Mouse (Mus musculus) retina, adult 2 months (tissue): Measurements from ENCODE around the gene Cntnap5b.
"Not testable (repeated sequence)": the region's sequence is repeated elsewhere in the genome, so short reads cannot be mapped to it uniquely, and the experiment has no call there.

ENCODE experiments used
- DNase-seq: peaks from one replicate; pipeline ENCODE4 v3.0.0-alpha.2; 2012; ENCODE audit warnings: low read depth, low spot score

Cntnap5b gene

DNA sequence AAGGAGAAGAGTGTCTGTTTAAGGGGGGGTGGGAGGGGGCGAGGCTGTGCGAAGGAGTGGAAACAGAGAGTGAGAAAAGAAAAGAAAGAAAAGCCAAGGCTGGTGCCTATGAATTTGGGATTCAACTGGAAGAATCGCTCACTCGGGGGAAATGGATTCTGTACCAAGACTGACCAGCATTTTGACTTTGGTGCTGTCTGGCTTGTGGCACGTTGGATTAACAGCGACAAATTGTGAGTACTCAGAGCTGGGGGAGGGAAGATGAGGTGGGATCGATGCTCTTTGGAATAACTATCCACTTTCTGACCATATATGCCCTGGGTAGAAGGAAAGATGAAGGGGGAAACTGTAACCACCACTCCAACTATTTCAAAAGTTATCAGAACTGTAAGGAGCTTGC lies at the start of gene Cntnap5b:
Gene Cntnap5b, plus strand, starts transcription at position 152 of the 400 bp plus-strand sequence.
- no peak for DNase-seq

DNA sequence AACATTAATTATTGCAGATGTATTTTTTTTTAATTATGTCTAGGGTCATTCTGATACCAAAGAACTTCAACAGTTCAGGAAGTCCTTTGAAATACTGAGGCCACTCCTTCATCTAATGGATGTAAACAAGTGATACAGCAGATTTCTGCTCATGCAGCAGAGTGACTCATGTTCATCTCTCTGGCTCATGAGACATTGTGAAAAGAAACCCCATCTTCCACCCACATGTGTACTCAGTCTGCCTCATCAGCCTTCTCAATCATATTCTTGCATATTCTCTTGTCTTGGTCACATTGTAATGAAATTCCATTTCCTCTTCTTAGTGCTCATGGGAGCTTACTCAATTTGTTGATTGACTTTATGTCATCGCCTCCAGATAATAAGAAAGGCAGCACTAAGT lies 12.6 kb upstream of the Cntnap5b start:
- DNase-seq = no peak

DNA sequence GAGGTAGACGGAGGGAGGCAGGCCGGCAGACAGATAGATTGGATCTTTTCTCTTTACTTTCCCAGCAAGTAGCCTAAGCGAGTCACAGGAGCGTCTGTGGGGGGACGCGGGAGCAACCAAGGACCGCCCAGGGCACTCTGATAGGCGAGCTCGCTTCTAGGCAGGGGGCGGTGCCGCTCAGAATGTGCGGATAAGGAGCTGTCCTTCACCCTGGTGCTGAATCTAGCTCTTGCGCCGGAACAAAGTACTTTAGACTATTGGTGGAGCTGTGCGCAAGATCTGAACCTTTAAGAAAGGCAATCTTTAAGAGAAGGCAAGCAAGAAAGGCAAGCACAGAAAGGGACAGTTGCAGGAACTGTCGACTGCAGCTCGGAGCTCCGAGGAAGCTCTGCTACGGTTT lies 382 bp upstream of the Cntnap5b start:
- DNase-seq = no peak

DNA sequence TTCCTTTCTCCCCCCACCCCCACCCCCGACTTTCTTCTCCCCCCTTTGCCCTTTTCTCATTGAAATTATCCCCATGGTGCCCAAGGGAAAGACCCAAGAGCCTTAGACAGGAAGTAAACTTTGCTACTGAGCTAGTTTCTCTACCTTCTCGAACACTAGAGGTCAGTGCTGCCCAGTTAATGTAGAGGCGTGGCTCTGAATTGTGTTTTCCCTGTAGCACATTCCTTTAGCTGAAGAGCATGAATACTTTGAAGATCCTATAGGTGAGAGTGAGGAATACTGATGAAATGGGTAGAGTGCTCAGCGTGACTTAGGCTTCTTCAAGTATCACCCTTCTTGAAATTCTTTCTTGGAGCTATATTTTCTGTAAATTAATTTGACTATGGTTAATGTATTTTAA lies 1.6 kb downstream of the Cntnap5b start:
- DNase-seq = peak; percentile 23

DNA sequence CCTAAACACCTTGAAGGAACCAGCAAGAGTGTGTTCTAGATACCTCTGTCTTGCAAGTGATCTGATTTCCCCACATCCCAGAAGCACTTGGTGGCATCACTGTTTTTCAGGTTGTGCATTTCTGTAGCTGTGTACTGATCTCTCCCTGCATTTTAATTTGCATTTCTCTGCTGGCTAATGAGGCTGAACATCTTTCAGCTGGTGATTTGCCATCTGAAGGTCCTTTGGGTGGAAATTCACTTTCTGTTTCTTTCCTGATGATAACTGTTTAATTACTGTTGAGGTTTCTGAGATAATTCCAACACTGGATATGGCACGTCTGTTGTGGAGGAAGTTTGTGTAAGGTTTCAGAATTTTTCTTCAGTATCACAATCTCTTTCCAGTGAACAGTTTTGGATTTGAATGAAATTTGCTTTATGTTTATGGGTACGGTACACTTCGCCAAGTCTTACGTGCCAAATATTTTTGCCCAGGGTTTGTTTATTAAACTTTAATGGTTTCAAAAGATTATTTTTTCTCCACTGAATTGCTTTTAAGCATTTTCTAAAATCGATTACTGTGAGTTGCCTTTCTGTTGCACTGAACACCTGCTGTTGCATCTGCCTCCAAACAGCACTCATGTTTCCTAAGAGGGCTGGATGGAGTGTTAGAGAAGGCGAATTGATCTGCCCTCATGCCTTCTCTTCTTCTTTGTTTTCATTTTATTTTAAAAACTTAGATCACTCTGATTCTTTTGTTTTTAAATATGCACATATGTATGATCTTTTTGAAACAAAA lies 41.0 kb downstream of the Cntnap5b start:
- DNase-seq = no peak

DNA sequence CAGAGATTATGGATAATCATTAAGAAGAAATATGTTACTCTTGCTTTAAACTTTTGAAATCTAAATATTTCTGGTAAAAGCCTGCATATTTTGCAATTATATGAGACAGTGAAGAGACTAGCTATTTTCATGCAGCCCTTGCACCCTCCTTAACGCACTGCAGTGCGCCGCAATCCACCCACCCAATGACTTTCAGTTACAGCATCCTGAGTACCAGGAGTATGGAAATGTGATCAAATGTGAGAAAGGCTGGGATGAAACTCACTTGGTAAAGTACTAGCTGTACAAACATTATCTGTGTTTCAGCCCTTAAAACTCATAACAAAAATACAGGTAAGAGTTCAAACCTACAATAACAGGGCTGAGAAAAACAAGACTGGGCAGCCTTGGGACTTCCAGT lies 99.8 kb downstream of the Cntnap5b start:
- no peak for DNase-seq

DNA sequence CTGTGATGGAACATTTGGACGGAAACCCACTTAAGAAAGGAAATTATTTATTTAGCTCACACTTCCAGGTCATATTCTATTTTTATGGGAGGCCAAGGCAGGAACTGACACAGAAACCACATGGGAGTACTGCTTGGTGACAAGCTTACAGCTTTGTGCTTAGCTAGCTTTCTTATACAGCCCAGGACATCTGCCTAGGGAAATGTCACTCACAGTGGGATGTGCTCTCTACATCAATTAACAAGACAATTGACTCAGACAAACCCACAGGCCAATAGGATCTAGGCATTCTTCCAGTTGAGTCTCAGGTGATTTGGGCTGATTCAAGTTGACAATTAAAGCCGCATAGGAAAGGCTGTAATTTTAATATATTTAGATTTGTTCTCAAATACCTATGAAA lies 135.2 kb downstream of the Cntnap5b start:
- peak; percentile 3 for DNase-seq

DNA sequence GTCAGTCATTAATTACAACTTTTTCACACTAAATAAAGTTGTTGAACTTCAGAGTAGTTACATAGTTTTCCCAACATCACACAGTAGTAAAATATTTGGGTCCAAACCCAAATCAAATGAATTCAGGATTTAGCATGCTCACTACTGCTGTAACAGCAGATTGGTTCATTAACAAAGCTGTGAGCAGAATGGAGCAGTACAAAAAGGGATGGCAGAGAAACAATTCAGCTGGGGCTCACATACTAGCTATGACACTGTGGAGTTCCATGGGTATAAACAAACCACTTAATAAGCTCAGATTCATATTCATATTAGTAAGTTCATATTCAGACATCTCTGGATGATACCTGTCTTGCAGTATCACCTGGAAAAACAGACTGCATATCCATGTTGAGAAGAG lies 170.9 kb downstream of the Cntnap5b start:
- DNase-seq = no peak

DNA sequence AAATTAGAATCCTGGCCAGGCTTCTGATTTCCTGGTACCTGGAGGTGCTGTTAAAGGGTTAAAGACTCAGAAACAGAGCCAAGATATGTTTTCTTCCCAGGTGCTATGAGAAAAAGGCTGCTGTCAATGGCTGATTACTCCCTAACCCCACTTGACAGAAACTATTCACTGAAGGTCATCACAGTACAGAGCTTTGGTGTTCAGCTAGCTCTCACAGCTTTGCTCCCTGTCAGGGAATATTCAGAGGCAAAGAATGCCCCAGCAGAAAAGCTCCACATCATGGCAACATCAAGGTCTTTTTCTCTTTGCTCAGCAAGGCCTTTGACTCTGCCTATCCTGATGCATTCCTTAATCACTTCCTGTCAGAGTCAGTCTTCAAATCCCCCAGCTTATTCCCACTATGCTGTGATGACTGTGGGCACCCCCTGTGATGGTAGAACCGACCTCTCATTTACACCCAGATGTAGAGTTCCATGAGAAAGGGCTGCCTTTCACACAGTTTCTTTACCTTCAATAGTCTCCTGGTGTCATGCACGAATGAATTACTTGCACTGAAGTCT lies 186.9 kb downstream of the Cntnap5b start:
- no peak for DNase-seq

DNA sequence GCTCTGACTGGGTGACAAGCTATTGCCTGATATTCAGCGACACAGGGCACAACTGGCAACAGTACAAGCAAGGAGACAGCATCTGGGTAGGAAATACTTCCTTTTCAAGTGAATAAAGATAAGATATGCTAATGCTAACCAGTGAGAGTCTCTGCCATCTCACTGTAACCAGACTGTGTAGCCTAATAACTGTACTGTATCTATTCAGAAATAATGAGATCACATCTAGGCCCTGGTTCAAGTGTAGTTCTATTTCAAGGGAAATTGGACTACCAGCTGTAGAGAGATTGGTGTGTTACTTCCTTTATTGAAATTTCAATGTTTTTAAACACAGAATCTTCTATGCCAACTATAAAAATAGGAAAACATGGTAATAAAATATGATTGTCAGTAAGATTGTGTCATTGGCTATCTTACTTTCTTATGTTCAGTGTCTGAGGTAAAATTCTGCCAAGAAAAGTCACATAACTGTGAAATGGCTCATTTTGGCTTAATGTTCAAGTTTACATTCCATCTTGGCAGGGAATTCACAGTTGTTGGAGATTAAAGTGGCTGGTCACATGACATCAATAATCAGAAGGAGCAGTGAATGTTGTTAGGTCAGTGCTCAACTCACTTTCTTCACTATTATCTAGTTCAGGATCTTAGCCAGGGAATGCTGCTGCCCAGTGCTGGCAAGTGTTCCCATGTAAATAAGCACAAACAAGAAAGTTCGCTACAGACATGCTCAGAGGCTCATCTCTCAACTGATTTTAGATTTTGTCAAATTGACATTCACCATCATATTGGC lies 194.9 kb downstream of the Cntnap5b start:
- no peak for DNase-seq

DNA sequence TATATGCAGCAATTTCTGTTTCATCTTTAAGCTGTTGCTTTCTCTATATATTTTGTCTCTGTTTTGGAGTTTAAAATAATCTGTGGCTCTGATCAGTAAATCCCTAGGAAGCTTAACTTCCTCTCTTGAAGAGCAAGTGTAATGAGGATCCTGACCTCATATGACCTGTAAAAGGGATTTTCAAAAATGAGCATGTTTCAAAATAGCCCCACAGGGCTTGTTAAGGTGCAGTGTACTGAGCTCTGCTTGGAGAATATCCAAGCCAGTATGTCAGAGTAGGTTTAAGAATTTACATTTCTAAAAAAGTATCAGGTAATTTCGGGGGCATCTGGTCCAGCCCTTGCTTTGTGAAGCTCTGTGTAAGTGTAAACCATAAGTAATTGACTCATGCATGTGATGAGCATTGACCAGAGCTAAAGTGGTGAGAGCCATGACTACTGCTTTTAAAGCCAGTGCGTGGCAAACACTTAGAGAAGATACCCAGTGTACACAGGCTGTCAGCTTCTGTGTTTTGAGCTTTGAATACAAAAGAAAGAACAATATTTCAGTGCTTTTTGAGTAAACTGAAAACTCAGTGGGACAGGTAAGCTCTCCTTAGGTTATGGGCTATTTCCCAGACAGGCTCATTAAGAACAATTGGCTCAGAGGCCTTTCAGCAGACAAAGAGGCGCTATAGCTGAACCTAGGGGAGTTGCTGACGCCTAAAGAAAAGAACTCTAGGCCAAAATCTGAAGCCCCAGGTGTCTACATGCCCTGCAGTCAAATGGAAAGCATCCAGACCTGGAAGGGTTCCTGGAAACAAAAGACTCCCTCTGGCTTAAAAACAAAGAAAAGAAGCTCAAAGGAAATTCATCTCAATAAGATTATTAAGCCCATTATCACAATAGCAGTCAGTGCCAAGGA lies 197.9 kb downstream of the Cntnap5b start:
- DNase-seq = peak; percentile 8

DNA sequence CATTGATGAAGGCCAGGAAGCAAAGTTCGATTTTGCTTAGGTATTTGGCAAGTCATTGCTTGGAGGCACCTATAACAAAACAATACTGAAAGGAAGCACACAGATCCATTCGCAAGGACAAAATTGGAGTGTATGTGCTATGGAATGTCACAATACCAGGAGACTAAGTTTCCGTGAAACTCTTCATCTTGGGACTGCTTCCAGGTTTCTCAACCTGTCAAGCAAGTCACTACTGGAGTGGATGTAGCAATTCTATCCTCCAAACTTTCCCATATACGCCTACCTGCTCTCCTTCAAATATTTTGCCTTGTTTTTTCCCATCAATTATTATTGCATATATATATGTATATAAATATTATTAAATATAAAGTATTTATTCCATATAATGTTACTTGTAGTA lies 228.7 kb downstream of the Cntnap5b start:
- DNase-seq = not testable (repeated sequence)

DNA sequence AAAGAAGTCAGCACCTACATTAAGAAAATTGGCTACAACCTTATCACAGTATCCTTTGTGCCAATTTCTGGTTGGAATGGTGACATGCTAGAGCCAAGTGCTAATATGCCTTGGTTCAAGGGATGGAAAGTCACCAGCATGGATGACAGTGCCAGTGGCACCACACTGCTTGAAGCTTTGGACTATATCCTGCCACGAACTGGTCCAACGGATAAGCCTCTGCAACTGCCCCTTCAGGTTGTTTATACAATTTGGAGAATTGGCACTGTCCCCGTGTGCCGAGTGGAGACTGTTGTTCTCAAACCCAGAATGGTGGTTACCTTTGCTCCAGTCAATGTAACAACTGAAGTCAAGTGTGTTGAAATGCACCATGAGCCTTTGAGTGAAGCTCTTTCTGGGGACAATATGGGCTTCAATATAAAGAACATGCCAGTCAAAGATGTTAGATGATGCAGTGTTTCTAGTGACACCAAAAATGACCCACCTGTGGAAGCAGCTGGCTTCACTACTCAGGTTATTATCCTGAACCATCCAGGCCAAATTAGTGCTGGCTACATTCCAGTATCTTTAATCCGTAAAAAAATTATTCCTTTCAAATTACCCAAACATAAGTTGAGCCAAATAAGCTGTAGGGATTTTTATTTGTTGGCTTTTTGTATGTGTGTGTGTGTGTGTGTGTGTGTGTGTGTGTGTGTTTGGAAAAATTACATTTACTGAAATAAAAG lies 233.6 kb downstream of the Cntnap5b start:
- no peak for DNase-seq

DNA sequence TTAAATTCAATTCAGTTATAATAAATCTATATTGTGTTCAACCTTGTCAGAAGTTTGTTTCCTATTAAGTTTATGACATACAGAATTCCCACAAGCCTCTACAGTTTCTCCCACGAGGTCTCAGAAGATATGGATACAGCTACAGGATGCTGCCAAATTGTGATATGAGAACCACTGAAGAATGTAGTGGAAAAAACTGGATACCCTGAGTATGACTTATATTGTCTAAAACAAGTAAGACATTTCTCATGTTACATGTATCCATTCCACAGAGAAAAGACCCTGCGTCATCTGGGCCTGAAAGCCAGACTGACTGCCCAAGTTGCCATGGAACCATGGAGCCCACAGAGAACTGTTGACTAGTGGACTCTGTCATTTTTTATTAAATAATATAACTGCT lies 269.2 kb downstream of the Cntnap5b start:
- DNase-seq = no peak

DNA sequence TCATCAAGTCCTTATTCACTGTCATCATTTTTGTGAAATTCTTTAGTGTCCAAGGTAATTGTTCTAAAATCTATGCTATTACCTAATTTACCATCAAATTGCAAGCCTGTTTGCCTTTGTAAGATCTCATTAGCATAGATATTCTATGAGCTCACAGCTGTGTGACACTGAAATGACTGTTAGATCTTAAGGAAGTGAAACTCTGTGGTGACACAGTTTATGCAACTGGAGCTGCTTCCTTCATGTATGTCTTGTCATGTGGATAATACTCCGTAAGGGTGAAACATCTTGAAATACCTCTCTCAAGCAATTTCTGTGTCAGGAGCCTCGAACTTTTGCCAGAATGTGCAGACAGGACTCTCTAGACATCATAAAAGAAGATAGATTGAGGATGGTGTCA lies 307.2 kb downstream of the Cntnap5b start:
- no peak for DNase-seq

DNA sequence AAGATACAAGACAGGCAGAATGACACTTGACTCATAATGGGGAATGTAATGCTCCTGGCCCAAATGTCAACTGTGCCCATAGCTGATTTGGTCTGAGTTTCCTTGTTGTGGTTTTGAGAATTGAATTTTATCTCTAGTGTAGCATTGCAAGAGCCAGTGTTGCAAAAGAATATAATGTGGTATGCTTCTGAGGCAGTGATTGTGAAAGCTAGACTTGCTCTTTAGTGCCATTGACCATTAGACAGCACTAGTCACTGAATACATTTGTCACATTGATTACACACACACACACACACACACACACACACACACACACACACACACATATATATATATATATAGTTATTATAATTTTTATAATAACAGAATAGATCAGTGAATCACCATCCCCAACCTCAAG lies 328.0 kb downstream of the Cntnap5b start:
- DNase-seq = no peak

DNA sequence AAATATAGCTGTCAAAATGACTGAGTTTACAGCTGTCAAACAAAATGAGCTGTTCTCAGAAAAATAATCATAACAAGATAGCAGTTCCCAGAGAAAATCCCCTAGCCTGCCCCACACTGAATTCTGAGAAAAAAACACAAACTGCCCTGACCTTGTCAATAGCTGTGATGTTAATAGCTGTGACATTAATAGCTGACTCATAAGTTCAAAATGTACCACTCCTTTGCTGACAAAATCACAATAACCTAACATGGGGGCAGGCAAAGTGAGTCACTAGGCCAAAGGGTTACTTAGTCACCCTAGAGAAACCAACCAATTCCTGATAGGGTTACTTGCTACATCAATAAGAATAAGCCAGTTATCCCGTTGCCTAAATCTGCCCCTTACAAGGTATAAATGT lies 328.5 kb downstream of the Cntnap5b start:
- DNase-seq = no peak

DNA sequence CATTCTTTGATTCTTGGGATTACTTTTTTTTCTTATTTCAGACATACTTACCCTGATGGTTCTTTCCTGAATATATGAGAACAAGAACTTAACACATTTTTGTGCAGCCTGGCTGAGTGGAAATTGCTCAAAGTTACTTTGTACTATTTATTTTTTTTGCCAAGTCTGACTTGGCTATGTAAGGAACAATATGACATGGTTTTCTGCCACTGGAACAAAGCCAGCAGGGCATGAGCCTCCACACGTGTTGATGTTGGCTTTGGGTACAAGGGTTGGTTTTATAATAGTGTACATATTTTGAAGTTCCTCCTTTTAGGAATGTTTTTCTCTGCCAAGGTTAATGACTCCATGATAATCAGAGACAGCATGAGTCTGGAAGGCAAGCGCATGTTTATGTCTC lies 331.8 kb downstream of the Cntnap5b start:
- no peak for DNase-seq

DNA sequence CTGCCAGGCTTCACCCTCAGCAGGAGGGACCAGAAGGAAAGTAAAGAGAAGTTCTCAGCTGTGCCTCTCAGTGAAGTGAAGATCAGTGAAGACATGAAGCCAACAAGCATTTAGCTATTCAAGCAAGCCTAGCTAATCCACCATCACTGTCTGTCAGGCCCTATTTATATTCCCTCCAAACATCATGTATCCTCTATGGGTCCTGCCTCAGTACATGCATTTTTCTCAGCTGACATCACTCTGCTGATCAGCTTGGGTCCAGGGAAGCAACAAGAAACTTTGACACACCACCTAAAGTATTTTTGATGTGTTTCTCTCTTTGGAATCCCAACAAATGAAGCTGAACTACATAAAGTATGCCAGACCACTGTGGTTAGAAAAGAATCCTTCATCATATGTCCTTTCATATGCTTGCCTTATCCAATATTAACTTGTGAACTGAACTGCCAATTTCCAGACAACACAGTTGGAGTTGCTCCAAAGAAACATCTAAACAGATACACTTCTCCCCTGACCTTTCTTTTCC lies 349.9 kb downstream of the Cntnap5b start:
- DNase-seq = no peak

DNA sequence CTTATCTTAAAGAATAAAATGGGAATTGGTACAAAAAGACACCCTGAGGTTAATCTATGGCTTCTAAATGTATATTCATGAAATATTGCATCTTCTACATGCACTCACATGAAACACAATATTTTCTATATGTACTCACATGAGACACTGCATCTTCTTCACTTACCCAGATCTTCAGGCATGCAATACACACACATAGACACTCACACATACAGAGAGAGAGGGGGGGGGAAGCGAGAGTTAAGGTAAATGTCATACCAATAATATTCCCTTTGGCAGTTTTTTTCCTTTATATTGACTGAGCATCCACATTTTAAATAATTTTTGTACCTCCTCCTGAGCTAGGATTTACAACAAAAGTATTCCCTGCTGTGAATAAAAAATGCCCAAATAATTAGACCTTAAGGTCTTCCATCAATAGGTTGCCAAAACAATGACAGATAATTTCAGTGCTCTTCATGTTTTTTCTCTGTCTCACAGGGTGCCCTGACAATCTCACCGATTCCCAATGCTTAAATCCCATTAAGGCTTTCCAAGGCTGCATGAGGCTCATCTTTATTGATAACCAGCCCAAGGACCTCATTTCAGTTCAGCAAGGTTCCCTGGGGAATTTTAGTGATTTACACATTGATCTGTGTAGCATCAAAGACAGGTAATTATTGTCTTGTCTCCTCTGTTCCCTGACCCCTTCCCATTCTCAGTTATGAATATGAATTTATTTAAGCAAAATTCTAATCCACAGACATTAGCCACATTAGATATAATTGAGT lies 391.2 kb downstream of the Cntnap5b start:
- DNase-seq = no peak
